9 mouse cellular contexts compared by ENCODE assay signal in the genomic region with DNA sequence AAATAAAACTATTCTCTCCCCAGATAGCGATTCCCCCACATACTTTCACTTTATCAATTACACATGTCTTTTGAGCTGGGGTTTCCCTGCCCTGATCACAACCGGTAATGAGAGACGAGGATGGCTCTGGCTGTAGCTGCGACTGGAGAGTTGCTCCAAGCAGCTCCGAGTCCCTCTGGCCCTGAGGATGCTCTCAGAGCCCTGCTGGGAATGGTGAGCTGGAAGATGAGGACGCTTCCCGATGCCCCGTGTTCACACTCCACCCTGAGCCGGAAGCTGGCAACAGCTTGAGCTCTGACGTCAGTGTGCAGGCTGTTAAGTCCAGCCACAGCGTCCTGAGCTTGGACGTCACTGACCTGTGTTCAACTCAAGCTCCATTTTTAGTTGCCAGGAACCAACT.
DNase-seq lines count a peak whose midpoint lies in the region; ATAC-seq and TF ChIP-seq lines count a peak whose summit lies in the region.
"Had no signal": no experiment of that assay in that cellular context is flagged by ENCODE, and none has a peak within 500 bp of the region (broad histone marks: within the 10 kb centered on the region; RNA-seq: fewer than 3 reads in every experiment).

No protein-coding gene starts in this region.

- WGBS in lung, adult 2 months: 29% methylated on average over 12 of the region's 12 CpGs
- 41% methylated on average over 12 of the region's 12 CpGs for WGBS in forebrain, embryonic 16.5 days
- WGBS in intestine, embryonic 14.5 days: 28% methylated on average over 12 of the region's 12 CpGs
- 25% methylated on average over 12 of the region's 12 CpGs for WGBS in olfactory bulb, adult 2 months

- DNase-seq in lung, adult 2 months: no peak
- DNase-seq in lung, postnatal 14 days: no peak
- peak; percentile 55 for DNase-seq in intestine, embryonic 14.5 days (ENCODE audit: low spot score)
- no peak for DNase-seq in kidney, postnatal 25 days
- DNase-seq in layer of hippocampus, postnatal 10 days (ENCODE audit: low spot score in 2 of 2): no peak
- DNase-seq: layer of hippocampus, adult 9-11 months had no signal

- TF ChIP-seq CTCF in lung, adult 2 months (IDR thresholded peaks at IDR 0.05; ENCODE audit: insufficient read depth, low read length): no peak
- no peak for TF ChIP-seq CTCF in olfactory bulb, adult 2 months (IDR thresholded peaks at IDR 0.05; ENCODE audit: insufficient read depth, low read depth, low read length)

- no peak overlapping the region; the same call in 1 of the 2 replicates for H3K9ac ChIP-seq in forebrain, embryonic 16.5 days (replicated peaks; ENCODE audit: low read depth, low read length)
- no peak overlapping the region for H3K9ac ChIP-seq in intestine, embryonic 14.5 days (ENCODE audit: low read length)

- no peaks in the 10 kb centered on the region for H3K36me3 ChIP-seq in forebrain, embryonic 16.5 days (ENCODE audit: control insufficient read depth, insufficient read depth)
- no peaks in the 10 kb centered on the region for H3K36me3 ChIP-seq in intestine, embryonic 14.5 days (ENCODE audit: control insufficient read depth, insufficient read depth, low read length)

- no peak for ATAC-seq in forebrain, embryonic 16.5 days
- no peak for ATAC-seq in intestine, embryonic 14.5 days (replicated peaks; ENCODE audit: low FRiP score, low TSS enrichment, low read depth)
- no peak for ATAC-seq in megakaryocyte-erythroid progenitor cell, adult 5-6 weeks (replicated peaks; ENCODE audit: low FRiP score, low TSS enrichment, poor library complexity, severe bottlenecking)

- H3K4me2 ChIP-seq in forebrain, embryonic 16.5 days (ENCODE audit: low read length): peak overlapping the region; percentile 25
- peak overlapping the region; percentile 35 for H3K4me2 ChIP-seq in intestine, embryonic 14.5 days (ENCODE audit: low read length)

- no peaks in the 10 kb centered on the region for H3K4me1 ChIP-seq in lung, adult 2 months (ENCODE audit: control insufficient read depth, insufficient read depth, low read length)
- H3K4me1 ChIP-seq in forebrain, embryonic 16.5 days (replicated peaks; ENCODE audit: control insufficient read depth, insufficient read depth, low read length): no peaks in the 10 kb centered on the region
- no peaks in the 10 kb centered on the region for H3K4me1 ChIP-seq in intestine, embryonic 14.5 days (replicated peaks; ENCODE audit: control insufficient read depth, insufficient read depth, low read length)
- H3K4me1 ChIP-seq in olfactory bulb, adult 2 months (ENCODE audit: control insufficient read depth, insufficient read depth, low read length): peaks cover 5% of the 10 kb centered on the region; the same call in 1 of the 2 replicates

- no peak overlapping the region for H3K27ac ChIP-seq in forebrain, embryonic 16.5 days (ENCODE audit: low read length)
- no peak overlapping the region for H3K27ac ChIP-seq in intestine, embryonic 14.5 days (ENCODE audit: low read depth)
- no peak overlapping the region for H3K27ac ChIP-seq in olfactory bulb, adult 2 months (ENCODE audit: insufficient read depth, low read depth, low read length)

- peak overlapping the region; percentile 16 for H3K4me3 ChIP-seq in lung, adult 2 months (replicated peaks; ENCODE audit: extremely low read depth, low read depth, low read length)
- no peak overlapping the region for H3K4me3 ChIP-seq in forebrain, embryonic 16.5 days (replicated peaks; ENCODE audit: low read length)
- no peak overlapping the region for H3K4me3 ChIP-seq in intestine, embryonic 14.5 days (ENCODE audit: low read depth, low read length)
- H3K4me3 ChIP-seq in olfactory bulb, adult 2 months (ENCODE audit: insufficient read depth, low read depth, low read length): peak overlapping the region; percentile 24

- TF ChIP-seq POLR2A in lung, adult 2 months (IDR thresholded peaks at IDR 0.05; ENCODE audit: borderline replicate concordance, extremely low read depth, low read depth, low read length): no peak
- TF ChIP-seq POLR2A in olfactory bulb, adult 2 months (IDR thresholded peaks at IDR 0.05; ENCODE audit: insufficient read depth, low read depth, low read length): no peak

- no peaks in the 10 kb centered on the region for H3K9me3 ChIP-seq in forebrain, embryonic 16.5 days (ENCODE audit: control insufficient read depth, low read length)
- H3K9me3 ChIP-seq in intestine, embryonic 14.5 days (ENCODE audit: control insufficient read depth, low read length): no peaks in the 10 kb centered on the region

- H3K27me3 ChIP-seq in forebrain, embryonic 16.5 days (replicated peaks; ENCODE audit: control insufficient read depth, insufficient read depth, low read length): no peaks in the 10 kb centered on the region
- no peaks in the 10 kb centered on the region for H3K27me3 ChIP-seq in intestine, embryonic 14.5 days (replicated peaks; ENCODE audit: control insufficient read depth, insufficient read depth, low read length)

Comparison
In these comparisons a context has a peak if more than half of its experiments do, and no peak if none do; other contexts are left out.
1. H3K4me3 ChIP-seq: peak in lung, adult 2 months (single experiment) and olfactory bulb, adult 2 months (single experiment); none in forebrain, embryonic 16.5 days (single experiment) and intestine, embryonic 14.5 days (single experiment).